Mouse (Mus musculus) kidney, adult 2 months (tissue): ENCODE data around the gene Spaca9.

Source experiments
- CTCF ChIP-seq: fragments of 200-500 bp; conservative IDR thresholded peaks from 2 replicates; pipeline ENCODE4 v1.5.1; 2011; ENCODE audit warnings: low read depth, mild to moderate bottlenecking, control low read depth, low read length, moderate library complexity, mixed read lengths; ENCODE audit not compliant: insufficient read depth, insufficient read length
- POLR2A ChIP-seq: fragments of 200-500 bp; IDR thresholded peaks from one replicate; pipeline ENCODE4 v1.6.1; 2011; ENCODE audit warnings: low read depth, low read length, control low read depth

DNA sequence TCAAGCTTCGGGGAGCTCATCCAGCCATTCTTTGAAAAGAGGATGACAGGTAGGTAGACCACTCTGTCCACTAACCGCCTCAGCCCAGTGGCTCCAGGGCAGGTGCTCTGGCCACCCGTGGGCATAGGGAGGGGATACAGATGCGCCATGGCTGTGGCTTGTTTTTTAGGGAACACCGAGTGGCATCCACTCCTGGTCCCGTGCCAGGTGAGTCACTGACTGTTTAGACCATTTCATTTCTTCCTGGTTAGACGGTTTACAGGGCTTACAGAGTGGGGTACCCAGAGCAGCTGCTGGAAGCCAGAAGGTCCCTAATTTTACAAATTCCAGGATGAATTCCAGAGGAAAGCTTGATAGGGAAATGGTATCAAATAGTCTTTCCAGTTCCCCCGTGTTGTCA, 43.2 kb upstream of the Spaca9 start:
- no peak for TF ChIP-seq CTCF
- TF ChIP-seq POLR2A: no peak
